Mouse (Mus musculus): Measurements from ENCODE around the gene Tmem178.

Gene Tmem178

DNA sequence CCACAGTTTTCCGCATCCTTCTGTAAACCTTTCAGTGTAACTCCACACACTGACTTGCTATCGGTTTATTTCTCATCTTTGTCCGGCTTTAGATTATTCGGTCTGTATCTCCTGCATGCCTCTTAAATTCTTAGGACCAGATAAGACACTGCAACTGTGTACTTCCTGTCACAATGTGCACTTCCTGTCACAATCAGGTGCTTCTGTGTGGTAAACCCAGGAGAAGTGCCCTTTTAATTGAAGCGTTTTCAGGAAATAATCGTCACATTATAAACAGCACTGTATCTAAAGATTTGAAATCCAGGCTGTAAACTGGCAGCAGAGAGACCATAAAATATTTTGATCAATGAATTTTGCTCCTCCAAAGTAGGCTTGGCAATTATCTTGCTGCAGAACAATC lies 100.7 kb downstream of the Tmem178 start:
- in situ Hi-C loops (cut with MboI; ENCODE audit: low sequenced_read_pairs), result no loop called here

DNA sequence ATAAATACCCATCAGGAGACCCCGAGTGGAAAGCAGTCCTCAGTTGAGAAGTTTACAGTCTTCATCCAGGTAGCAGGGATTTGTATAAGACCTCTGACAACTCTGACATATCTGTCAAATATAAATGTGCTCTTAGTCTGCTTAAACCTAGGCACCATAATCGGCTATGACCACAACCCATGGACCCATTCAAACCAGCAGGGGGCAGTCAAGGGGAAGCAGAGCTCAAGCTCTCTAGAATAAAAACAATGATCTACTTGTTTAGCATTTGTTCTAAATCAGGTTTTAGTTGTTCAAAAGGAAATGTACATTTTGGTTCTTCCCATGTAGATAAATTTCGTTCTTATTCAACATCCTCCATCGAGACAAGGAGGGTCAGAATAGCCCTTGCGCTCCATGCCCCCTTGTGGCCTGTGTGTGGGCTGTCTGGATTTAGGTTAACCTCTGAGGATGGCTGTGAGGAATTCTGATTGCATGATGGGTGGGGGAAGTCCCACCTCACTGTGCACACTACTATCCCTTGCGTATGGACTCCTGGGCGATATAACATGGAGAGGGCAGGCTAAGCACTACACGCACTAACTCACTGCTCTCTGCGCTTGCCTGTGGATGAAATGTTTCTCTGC lies 101.2 kb downstream of the Tmem178 start:
- in situ Hi-C loops (cut with MboI; ENCODE audit: low sequenced_read_pairs), result no loop called here

DNA sequence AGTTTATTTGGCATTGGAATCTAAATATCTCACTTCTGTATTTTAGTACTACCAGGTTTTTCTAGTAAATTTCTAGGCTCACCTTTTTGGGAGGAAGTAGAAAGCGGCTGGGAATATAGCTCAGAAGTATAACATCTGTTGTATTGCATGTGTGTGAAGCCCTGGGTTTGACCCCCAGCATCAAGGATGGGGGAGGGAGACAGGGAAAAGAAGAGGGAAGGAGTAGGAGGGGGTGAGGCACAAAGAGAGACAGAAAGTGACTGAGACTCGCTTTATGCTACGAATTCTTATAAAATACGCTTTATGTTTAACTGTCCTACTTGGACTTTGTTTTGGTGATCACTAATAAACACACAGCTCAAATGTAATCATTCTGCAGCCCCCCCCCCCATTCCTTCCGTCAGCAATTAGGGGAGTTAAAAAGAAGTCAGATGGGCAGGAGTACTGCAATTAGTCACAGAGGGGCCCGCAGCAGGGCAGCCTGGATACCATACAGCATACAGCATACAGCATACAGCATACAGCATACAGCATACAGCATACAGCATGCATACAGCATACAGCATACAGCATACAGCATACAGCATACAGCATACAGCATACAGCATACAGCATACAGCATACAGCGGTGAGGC lies 103.6 kb downstream of the Tmem178 start:
- in situ Hi-C loops (cut with MboI; ENCODE audit: low sequenced_read_pairs), result no loop called here
